Mouse (Mus musculus) heart, adult 18-20 months (tissue): ENCODE measurements around the gene Hist1h3h. TPM values are rescaled to one million over a fixed set of nuclear protein-coding genes. Genes with fewer than 3 reads are reported as not detected.

Experiments used
- DNase-seq, 2 experiments: peaks; one replicate each; pipeline ENCODE4 v3.0.0; 2021 to 2022; ENCODE audit warnings: mixed read lengths in 1 of 2
- total RNA-seq, 2 experiments: library from RNA; stranded (reverse); gene quantifications; 2 replicates each; pipeline ENCODE4 v1.2.3; 2021

Gene Hist1h3h
- total RNA-seq, 2 experiments from 2014 or later: 11.0 to 14.3 TPM

- no peak for DNase-seq
These were observed 10.6 kb downstream of the Hist1h3h start for GRCm38 (mm10) chr13:21727948-21728572.

DNA sequence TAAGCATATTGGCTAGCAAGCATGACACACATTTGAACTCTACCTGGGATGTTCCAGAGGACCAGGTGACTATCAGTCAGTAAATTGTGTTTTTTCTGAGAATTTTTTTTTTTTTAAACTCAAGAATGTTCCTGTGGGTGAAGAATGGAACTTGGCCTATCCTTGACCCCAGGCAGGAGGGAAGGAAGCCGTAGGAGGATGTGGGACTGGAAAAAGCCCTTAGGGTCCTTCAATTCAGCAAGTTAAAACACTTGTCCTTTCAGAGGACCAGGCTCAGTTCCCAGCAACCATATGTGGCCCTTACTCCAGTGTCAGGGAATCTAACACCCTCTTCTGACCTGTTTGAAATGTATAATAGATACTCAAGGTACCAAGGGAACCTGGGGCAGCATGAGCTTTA lies 12.1 kb downstream of the Hist1h3h start:
- DNase-seq: no peak

GRCm38 (mm10) chr13:21733466-21733865 lies 16.0 kb downstream of the Hist1h3h start:
- DNase-seq: no peak

GRCm38 (mm10) chr13:21734010-21734905 lies 16.8 kb downstream of the Hist1h3h start:
- DNase-seq: peak; percentile 84 to 89

DNA sequence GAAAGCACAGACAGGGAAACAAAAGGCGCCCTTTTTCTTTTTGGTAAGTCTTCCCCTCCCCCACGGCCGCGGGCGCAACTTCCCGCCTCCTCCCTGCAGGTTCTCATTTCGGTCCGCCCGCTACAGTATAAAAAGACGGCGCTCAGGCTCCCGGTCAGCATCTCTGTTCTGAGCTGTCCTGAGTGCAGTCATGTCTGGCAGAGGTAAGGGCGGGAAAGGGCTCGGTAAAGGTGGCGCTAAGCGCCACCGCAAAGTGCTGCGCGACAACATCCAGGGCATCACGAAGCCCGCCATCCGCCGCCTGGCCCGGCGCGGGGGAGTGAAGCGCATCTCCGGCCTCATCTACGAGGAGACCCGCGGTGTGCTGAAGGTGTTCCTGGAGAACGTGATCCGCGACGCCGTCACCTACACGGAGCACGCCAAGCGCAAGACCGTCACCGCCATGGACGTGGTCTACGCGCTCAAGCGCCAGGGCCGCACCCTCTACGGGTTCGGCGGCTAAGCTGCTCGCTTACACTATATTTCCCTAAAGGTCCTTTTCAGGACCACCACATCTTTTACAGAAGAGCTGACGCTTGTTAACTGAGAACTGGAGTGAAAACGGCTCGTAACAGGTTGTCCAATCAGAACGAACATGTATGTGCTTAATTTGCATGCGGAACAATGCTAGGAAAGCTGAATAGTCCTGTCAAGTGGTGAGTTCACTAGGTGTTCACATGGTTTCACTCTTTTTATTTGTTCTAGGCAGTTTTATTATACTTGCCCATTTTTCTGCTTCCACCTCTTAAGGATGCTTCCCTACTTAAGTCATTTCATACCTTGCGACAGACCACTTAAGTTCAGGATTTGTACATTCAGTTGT lies 17.7 kb downstream of the Hist1h3h start, which contains the start of gene Hist1h4j:
TSS of gene Hist1h4j (plus strand) at position 159 of the 862 bp plus-strand sequence.
- DNase-seq: peak; percentile 65 to 69

DNA sequence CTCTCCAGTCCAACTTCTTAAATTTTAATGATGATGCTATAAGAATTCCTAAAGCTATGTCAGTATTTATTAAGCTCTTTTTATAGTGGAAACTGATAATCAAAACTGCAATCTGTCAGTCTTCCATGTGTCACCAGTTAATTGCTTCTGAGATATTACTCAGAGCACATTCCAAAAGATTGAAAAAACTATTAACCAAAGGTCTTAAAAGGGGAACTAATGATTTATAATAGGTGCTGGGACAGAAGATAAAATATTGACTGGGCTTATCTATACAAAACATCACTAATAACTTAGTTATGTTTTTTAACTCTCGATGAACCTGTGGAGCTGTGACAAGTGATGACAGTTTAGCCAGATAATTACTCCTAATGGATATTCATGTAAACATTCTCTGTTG lies 27.5 kb downstream of the Hist1h3h start:
- no peak for DNase-seq

DNA sequence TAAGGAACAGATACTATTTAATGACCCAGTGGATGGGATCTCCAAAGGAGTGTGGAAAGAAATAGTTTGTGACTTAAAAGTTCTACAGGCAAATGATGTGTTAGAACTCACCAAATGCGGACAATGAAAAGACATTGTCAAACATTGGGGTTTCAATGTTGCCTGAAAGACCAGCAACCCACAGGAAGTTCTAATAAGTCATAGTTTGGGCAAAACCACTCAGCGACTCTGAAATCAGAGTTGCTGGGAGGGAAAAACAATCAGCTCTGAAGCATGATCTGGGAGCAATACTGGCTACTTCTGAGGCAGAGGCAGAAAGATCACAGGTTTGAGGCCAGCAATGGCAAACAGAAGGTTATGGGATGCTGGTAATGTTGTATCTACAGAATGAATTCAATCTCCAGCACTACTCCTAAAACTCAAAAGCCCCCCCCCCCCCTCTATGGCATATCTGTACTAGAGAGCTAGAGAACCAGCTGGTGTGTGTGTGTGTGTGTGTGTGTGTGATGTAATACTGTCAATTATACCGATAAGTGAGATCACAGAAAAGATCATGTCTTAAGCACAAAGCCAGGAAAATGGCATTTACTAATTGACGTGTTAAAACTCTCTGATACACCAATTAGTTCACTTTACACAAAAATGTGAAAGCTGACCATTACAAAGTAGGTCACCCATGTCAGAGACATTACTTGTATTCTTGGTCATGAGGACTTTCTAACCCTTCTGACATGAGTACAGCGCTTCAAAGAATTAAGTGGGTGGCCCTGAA lies 32.1 kb downstream of the Hist1h3h start:
- DNase-seq: no peak

- peak; percentile 88 to 90 for DNase-seq
These were observed 32.9 kb downstream of the Hist1h3h start, which contains the start of gene Hist1h4k for GRCm38 (mm10) chr13:21750159-21751017. Hist1h4k (minus strand) TSS chr13:21750505.

DNA sequence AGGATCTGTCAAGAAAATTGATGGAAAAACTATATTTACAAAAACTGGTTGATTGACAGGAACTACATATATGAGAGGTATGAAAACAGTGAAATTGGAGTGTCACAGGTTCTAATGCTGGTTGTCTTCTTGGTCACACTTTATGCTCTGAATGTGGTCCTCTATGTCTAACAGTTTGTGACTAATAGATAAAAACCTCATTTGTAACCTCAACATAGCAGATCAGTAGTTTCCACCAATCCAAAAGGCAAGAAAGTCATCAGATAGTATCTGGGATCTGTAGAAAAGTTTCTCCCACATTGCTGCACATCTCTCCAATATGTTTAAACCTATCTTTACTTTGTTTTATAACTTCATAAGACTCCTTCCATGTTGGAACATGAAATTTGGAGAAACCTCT lies 34.0 kb downstream of the Hist1h3h start:
- no peak for DNase-seq

GRCm38 (mm10) chr13:21751827-21752226 lies 34.4 kb downstream of the Hist1h3h start:
- DNase-seq: no peak

- no peak for DNase-seq
These were observed 34.9 kb downstream of the Hist1h3h start for GRCm38 (mm10) chr13:21752356-21752755.

DNA sequence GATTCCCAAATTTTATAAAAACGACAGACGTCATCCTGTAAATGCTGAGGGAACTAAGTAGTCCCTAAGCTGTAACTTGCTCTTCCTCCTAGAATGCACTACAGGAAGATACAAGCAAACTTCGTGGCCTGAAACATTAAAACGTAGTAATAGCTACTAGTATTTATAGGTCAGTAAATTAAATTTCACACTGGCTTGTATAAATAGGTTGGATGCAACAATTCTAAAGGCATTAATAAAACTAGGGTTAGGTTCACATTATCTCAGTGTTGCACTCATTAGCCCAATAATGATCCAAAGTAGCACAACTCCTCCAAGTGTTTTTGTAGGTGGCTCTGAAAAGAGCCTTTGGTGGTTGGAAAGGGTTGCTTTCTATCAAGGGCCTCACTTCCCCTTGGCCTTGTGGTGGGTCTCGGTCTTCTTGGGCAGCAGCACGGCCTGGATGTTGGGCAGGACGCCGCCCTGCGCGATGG lies 35.6 kb downstream of the Hist1h3h start:
- DNase-seq: no peak

DNA sequence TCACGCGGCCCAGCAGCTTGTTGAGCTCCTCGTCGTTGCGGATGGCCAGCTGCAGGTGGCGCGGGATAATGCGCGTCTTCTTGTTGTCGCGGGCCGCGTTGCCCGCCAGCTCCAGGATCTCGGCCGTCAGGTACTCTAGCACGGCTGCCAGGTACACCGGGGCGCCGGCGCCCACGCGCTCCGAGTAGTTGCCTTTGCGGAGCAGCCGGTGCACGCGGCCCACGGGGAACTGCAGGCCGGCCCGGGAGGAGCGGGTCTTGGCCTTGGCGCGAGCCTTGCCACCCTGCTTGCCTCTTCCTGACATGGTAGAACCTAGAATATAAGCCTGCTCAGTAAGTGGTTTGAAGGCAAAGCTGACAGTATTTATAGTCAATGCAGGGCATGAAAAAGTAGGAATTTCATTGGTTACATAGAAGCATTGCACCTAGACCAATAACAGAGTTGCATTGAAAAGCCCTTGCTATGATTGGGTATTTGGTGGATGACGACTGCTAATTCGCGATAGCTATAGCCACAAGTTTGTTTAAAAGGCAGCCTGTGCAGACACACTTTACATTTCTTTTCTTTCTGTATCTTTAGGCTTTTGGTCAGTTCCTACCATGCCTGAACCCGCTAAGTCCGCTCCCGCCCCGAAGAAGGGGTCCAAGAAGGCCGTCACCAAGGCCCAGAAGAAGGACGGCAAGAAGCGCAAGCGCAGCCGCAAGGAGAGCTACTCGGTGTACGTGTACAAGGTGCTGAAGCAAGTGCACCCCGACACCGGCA lies 36.2 kb downstream of the Hist1h3h start, which contains the start of the genes Hist1h2ak and Hist1h2bn:
TSS of gene Hist1h2ak (minus strand) at position 304 of the 762 bp plus-strand sequence.
TSS of gene Hist1h2bn (plus strand) at position 600 of the 762 bp plus-strand sequence.
- peak; percentile 75 to 84 for DNase-seq

- peak in 1 of 2 experiments; percentile 31 for DNase-seq
These were observed 37.0 kb downstream of the Hist1h3h start for GRCm38 (mm10) chr13:21754294-21755001.

DNA sequence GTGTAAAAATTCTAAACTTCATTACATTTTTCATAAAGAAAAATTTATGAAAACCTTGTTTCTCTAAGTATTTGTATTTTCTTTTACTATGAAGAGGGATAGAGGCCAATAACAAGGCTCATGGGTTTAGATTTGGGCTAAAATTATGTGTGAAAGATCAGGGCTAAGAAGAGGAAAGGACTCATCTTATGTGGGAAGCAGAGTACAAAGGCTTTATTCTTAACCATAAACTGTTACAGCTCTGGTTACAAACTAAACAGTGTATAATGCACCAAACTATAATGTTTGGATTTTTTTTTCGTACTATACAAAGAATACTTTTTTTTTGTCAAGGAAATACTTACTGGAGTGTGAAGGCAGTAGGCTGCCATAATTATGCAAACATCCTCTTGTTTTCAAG lies 38.2 kb downstream of the Hist1h3h start:
- no peak for DNase-seq
